Mouse (Mus musculus) heart, postnatal 0 days (tissue): ENCODE results near the gene Pgm2l1.

Experiments used
- CTCF ChIP-seq: IDR thresholded peaks from 2 replicates; pipeline ENCODE4 v1.5.1; 2016; ENCODE audit warnings: antibody characterized with exemption, control low read depth, low read depth
- EP300 ChIP-seq: IDR thresholded peaks from 2 replicates; pipeline ENCODE4 v1.6.1; 2016; ENCODE audit warnings: antibody characterized with exemption, low read depth

GRCm38 (mm10) chr7:100325482-100325881, 98.3 kb downstream of the Pgm2l1 start:
- peak; percentile 79 for TF ChIP-seq CTCF
- no peak for TF ChIP-seq EP300
